Mouse (Mus musculus) thymus, adult 2 months (tissue): Measurements from ENCODE around the gene Sptbn1.

Source experiments
- CTCF ChIP-seq: fragments of 200-500 bp; IDR thresholded peaks from 2 replicates; pipeline ENCODE4 v1.5.1; 2012; ENCODE audit warnings: mild to moderate bottlenecking, control low read depth, low read length, moderate library complexity, borderline replicate concordance; ENCODE audit not compliant: control insufficient read depth, poor library complexity, insufficient read depth; ENCODE audit errors: extremely low read depth
- POLR2A ChIP-seq: fragments of 200-500 bp; IDR thresholded peaks from 2 replicates; pipeline ENCODE4 v1.6.1; 2012; ENCODE audit warnings: mild to moderate bottlenecking, low read length, control low read depth, moderate library complexity; ENCODE audit not compliant: control insufficient read depth, poor library complexity, insufficient read depth; ENCODE audit errors: extremely low read depth

GRCm38 (mm10) chr11:30246161-30246560 is 21.8 kb downstream of the Sptbn1 start:
- no peak for TF ChIP-seq POLR2A
- TF ChIP-seq CTCF, result no peak
